8 mouse cellular contexts compared by ENCODE assay signal in genomic region chr14:72603194-72603521, GRCm38 (mm10).
DNase-seq lines count a peak whose midpoint lies in the region; ATAC-seq and TF ChIP-seq lines count a peak whose summit lies in the region.

No protein-coding gene starts in this region.

- peak overlapping the region; percentile 60 for H3K4me2 ChIP-seq in kidney, embryonic 15.5 days
- peak overlapping the region; percentile 68 for H3K4me2 ChIP-seq in hindbrain, embryonic 15.5 days
- peak overlapping the region; percentile 70 for H3K4me2 ChIP-seq in midbrain, embryonic 15.5 days

- peaks cover 16% of the 10 kb centered on the region for H3K4me1 ChIP-seq in kidney, embryonic 15.5 days
- peaks cover 4% of the 10 kb centered on the region; the same call in 1 of the 2 replicates for H3K4me1 ChIP-seq in cortical plate, adult 2 months (ENCODE audit: control insufficient read depth, insufficient read depth, low read length)
- peaks cover 21% of the 10 kb centered on the region for H3K4me1 ChIP-seq in hindbrain, embryonic 15.5 days (replicated peaks)
- H3K4me1 ChIP-seq in midbrain, embryonic 15.5 days: peaks cover 26% of the 10 kb centered on the region

- H3K36me3 ChIP-seq in kidney, embryonic 15.5 days: peaks cover 3% of the 10 kb centered on the region; the same call in 1 of the 2 replicates
- no peaks in the 10 kb centered on the region for H3K36me3 ChIP-seq in hindbrain, embryonic 15.5 days
- no peaks in the 10 kb centered on the region for H3K36me3 ChIP-seq in midbrain, embryonic 15.5 days (replicated peaks)

- H3K4me3 ChIP-seq in kidney, embryonic 15.5 days (replicated peaks): peak overlapping the region; percentile 47
- H3K4me3 ChIP-seq in cortical plate, adult 2 months (ENCODE audit: insufficient read depth, low read length): peak overlapping the region; percentile 56
- peak overlapping the region; percentile 51 for H3K4me3 ChIP-seq in hindbrain, embryonic 15.5 days
- peak overlapping the region; percentile 53 for H3K4me3 ChIP-seq in midbrain, embryonic 15.5 days

- DNase-seq in kidney, adult 11 months: no peak
- no peak for DNase-seq in layer of hippocampus, adult 9-11 months
- no peak for DNase-seq in adrenal gland, adult 18-20 months (ENCODE audit: low spot score in 2 of 2)
- no peak for DNase-seq in T-cell, adult 2 months (ENCODE audit: low spot score)

- TF ChIP-seq POLR2A in cortical plate, adult 2 months (IDR thresholded peaks at IDR 0.05; ENCODE audit: extremely low read depth, insufficient read depth, low read length): no peak

- H3K27ac ChIP-seq in kidney, embryonic 15.5 days: peak overlapping the region; percentile 92
- H3K27ac ChIP-seq in cortical plate, adult 2 months (ENCODE audit: insufficient read depth, low read length): no peak overlapping the region; the same call in 1 of the 2 replicates
- peak overlapping the region; percentile 84 for H3K27ac ChIP-seq in hindbrain, embryonic 15.5 days (replicated peaks)
- peak overlapping the region; percentile 87 for H3K27ac ChIP-seq in midbrain, embryonic 15.5 days

- H3K27me3 ChIP-seq in kidney, embryonic 15.5 days: no peaks in the 10 kb centered on the region
- no peaks in the 10 kb centered on the region for H3K27me3 ChIP-seq in hindbrain, embryonic 15.5 days
- H3K27me3 ChIP-seq in midbrain, embryonic 15.5 days (replicated peaks): no peaks in the 10 kb centered on the region

- WGBS in kidney, embryonic 15.5 days: 1% methylated on average over 8 of the region's 8 CpGs
- WGBS in hindbrain, embryonic 15.5 days: 1% methylated on average over 8 of the region's 8 CpGs
- under 1% methylated on average over 8 of the region's 8 CpGs for whole genome bisulfite sequencing in midbrain, embryonic 15.5 days

- peak overlapping the region; percentile 66 for H3K9ac ChIP-seq in kidney, embryonic 15.5 days
- peak overlapping the region; percentile 64 for H3K9ac ChIP-seq in hindbrain, embryonic 15.5 days
- H3K9ac ChIP-seq in midbrain, embryonic 15.5 days: peak overlapping the region; percentile 64

- H3K9me3 ChIP-seq in kidney, embryonic 15.5 days (replicated peaks): no peaks in the 10 kb centered on the region
- H3K9me3 ChIP-seq in hindbrain, embryonic 15.5 days: no peaks in the 10 kb centered on the region
- H3K9me3 ChIP-seq in midbrain, embryonic 15.5 days: no peaks in the 10 kb centered on the region

- no peak for TF ChIP-seq CTCF in cortical plate, adult 2 months (IDR thresholded peaks at IDR 0.05; ENCODE audit: extremely low read depth, insufficient read depth, low read length)

- peak; percentile 23; the same call in 1 of the 2 replicates for ATAC-seq in kidney, embryonic 15.5 days (replicated peaks; ENCODE audit: low FRiP score)
- ATAC-seq in hindbrain, embryonic 15.5 days (ENCODE audit: low FRiP score, low read depth): peak; percentile 61
- no peak; the same call in 1 of the 2 replicates for ATAC-seq in midbrain, embryonic 15.5 days (replicated peaks)
